Mouse (Mus musculus) cerebellum, adult 2 months (tissue): ENCODE results near the gene Chrm1.

Experiments used
- CTCF ChIP-seq: fragments of 200-500 bp; IDR thresholded peaks from 2 replicates; pipeline ENCODE4 v1.5.1; 2011; ENCODE audit warnings: low read depth, mild to moderate bottlenecking, control low read depth, low read length, moderate library complexity, borderline replicate concordance; ENCODE audit not compliant: insufficient read depth
- POLR2A ChIP-seq: fragments of 200-500 bp; IDR thresholded peaks from 2 replicates; pipeline ENCODE4 v1.6.1; 2011; ENCODE audit warnings: low read length, control low read depth, borderline replicate concordance; ENCODE audit not compliant: insufficient read depth

DNA sequence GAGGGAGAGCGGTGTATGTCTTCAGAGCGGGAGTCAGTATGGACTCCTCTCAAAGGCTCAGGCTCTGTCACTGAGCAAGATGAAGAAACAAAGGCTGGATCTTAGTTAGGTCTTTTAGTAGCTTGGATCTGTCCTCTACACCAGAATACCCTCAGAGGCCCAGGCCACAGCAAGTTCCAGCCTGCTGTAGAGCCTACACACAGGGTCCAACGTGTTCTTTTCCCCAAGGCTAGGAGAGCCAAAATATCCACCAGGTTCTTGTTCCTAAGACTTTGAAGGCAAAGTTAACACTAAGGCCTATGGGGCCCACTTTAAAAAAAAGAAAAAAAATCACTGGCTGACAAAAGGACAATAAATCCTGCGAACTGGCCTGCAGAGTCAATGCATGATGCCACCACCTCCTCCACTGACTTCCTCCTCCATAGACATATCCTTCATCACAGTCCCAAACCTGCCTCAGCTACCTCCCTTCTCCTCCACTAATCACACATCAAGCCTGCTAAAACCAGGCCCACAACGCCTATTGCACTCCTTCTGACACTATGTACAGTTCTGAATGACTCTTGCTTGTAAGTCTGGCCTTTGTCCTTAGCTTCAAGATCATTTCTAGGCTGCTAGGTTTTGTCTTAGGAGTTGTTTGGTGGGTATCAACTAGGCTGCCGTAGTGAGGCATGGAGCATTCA is 41.6 kb downstream of the Chrm1 start:
- no peak for TF ChIP-seq POLR2A
- TF ChIP-seq CTCF: no peak
